In the genomic region with DNA sequence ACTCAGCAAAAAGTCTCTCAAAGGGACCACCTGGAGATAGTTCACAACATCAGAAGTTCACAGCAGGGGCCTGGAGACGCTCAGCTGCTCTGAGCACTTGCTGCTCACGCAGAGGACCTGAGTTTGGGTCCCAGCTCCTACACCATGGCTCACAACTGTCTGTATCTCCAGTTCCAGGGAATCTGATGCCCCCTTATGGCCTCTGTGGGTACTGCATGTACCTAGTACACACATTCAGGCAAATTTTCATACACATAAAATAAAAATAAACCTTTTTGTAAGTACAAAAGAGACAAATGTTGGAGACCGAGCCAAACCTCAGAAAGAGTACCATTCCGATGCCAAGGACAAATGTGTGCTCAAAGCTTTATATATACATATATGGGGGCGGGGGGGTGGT, we compare ENCODE assay signal across 14 mouse cellular contexts. TPM values are rescaled to one million over a fixed set of nuclear protein-coding genes. Genes with fewer than 3 reads are reported as not detected.
A peak's percentile ranks its signal among the peaks of the same experiment; 100 is the strongest.
DNase-seq lines count a peak whose midpoint lies in the region; ATAC-seq and TF ChIP-seq lines count a peak whose summit lies in the region.
"Had no signal": no experiment of that assay in that cellular context is flagged by ENCODE, and none has a peak within 500 bp of the region (broad histone marks: within the 10 kb centered on the region; RNA-seq: fewer than 3 reads in every experiment).

No protein-coding gene starts in this region.

- no peak overlapping the region for H3K27ac ChIP-seq in hindbrain, postnatal 0 days
- H3K27ac ChIP-seq in hindbrain, embryonic 10.5 days = no peak overlapping the region
- no peak overlapping the region for H3K27ac ChIP-seq in lung, postnatal 0 days (ENCODE audit: low read length)
- H3K27ac ChIP-seq in CH12.LX (ENCODE audit: insufficient read depth, low read depth) = no peak overlapping the region
- H3K27ac ChIP-seq: hindbrain, embryonic 15.5 days had no signal

- H3K36me3 ChIP-seq in hindbrain, postnatal 0 days (ENCODE audit: insufficient read depth, low read length) = no peaks in the 10 kb centered on the region
- H3K36me3 ChIP-seq in hindbrain, embryonic 10.5 days = no peaks in the 10 kb centered on the region
- no peaks in the 10 kb centered on the region for H3K36me3 ChIP-seq in lung, postnatal 0 days (ENCODE audit: insufficient read depth, low read length)
- H3K36me3 ChIP-seq in CH12.LX (replicated peaks in 1 of 2; ENCODE audit: control insufficient read depth in 1 of 2, insufficient read depth in 1 of 2, low read length in 1 of 2) = no peaks in the 10 kb centered on the region
- H3K36me3 ChIP-seq: hindbrain, embryonic 15.5 days; lung, embryonic 15.5 days had no signal

- H3K4me2 ChIP-seq in hindbrain, postnatal 0 days (ENCODE audit: low read depth, low read length) = no peak overlapping the region
- no peak overlapping the region for H3K4me2 ChIP-seq in lung, postnatal 0 days (replicated peaks; ENCODE audit: low read depth, low read length)
- no peak overlapping the region for H3K4me2 ChIP-seq in CH12.LX (ENCODE audit: insufficient read depth, low read depth, poor library complexity, severe bottlenecking)
- H3K4me2 ChIP-seq: hindbrain, embryonic 15.5 days; lung, embryonic 15.5 days had no signal

- 93% methylated on average over 5 of the region's 5 CpGs for WGBS in hindbrain, postnatal 0 days
- 95% methylated on average over 5 of the region's 5 CpGs for WGBS in hindbrain, embryonic 10.5 days
- WGBS in lung, postnatal 0 days = 92% methylated on average over 5 of the region's 5 CpGs

- no peak for TF ChIP-seq RAD21 in CH12.LX (IDR thresholded peaks at IDR 0.05; ENCODE audit: low read depth, low read length)

- no peak for ATAC-seq in hindbrain, postnatal 0 days
- ATAC-seq in lung, postnatal 0 days = no peak
- ATAC-seq in monocyte, adult 5-6 weeks (replicated peaks; ENCODE audit: insufficient number of reproducible peaks, low FRiP score, low TSS enrichment, poor library complexity, severe bottlenecking) = no peak

- H3K9ac ChIP-seq in hindbrain, postnatal 0 days (replicated peaks; ENCODE audit: low read length) = no peak overlapping the region
- no peak overlapping the region for H3K9ac ChIP-seq in lung, postnatal 0 days (replicated peaks; ENCODE audit: low read depth)
- no peak overlapping the region for H3K9ac ChIP-seq in CH12.LX (ENCODE audit: insufficient read depth, low read depth)
- H3K9ac ChIP-seq: hindbrain, embryonic 15.5 days; lung, embryonic 15.5 days had no signal

- no peak for TF ChIP-seq POLR2A in CH12.LX (IDR thresholded peaks at IDR 0.05; ENCODE audit: low read depth, low read length)

- H3K27me3 ChIP-seq in hindbrain, postnatal 0 days (ENCODE audit: insufficient read depth, low read length) = no peaks in the 10 kb centered on the region
- H3K27me3 ChIP-seq in hindbrain, embryonic 10.5 days (ENCODE audit: insufficient read depth, poor library complexity, severe bottlenecking) = no peaks in the 10 kb centered on the region
- H3K27me3 ChIP-seq in lung, postnatal 0 days (replicated peaks; ENCODE audit: insufficient read depth, low read length) = no peaks in the 10 kb centered on the region
- H3K27me3 ChIP-seq in CH12.LX (replicated peaks) = no peaks in the 10 kb centered on the region
- H3K27me3 ChIP-seq: hindbrain, embryonic 15.5 days; lung, embryonic 15.5 days had no signal

- in situ Hi-C loops in CH12.LX (cut with MboI; ENCODE audit: low pct_ligation_motif_present, low pct_unique_long_range_greater_than_20kb, low sequenced_read_pairs) = loop anchor here (10.0 kb wide), 1 partner anchor 287 kb away; no protein-coding TSS in a partner anchor

- no peak for TF ChIP-seq EP300 in lung, postnatal 0 days (IDR thresholded peaks at IDR 0.05)
- TF ChIP-seq EP300 in CH12.LX (IDR thresholded peaks at IDR 0.05; ENCODE audit: low read length) = no peak

- dilution Hi-C loops in CH12.LX (cut with MboI; ENCODE audit: extremely low pct_ligation_motif_present, extremely low pct_unique_long_range_greater_than_20kb, low sequenced_read_pairs) = no loop called here

- H3K4me1 ChIP-seq in hindbrain, postnatal 0 days (ENCODE audit: insufficient read depth, low read length) = no peaks in the 10 kb centered on the region
- 0 out of 2 replicates have a peak, but pooled peaks cover 5% of the 10 kb centered on the region for H3K4me1 ChIP-seq in hindbrain, embryonic 10.5 days (replicated peaks)
- H3K4me1 ChIP-seq in lung, postnatal 0 days (ENCODE audit: insufficient read depth, low read depth, low read length) = no peaks in the 10 kb centered on the region
- peaks cover 2 to 9% of the 10 kb centered on the region in 2 experiments; a peak in 2 of 4 replicates for H3K4me1 ChIP-seq in CH12.LX (ENCODE audit: control insufficient read depth in 1 of 2, insufficient read depth in 2 of 2)
- H3K4me1 ChIP-seq: lung, embryonic 15.5 days had no signal

- peak; percentile 38 for TF ChIP-seq CTCF in hindbrain, postnatal 0 days (IDR thresholded peaks at IDR 0.05; ENCODE audit: low read depth)
- TF ChIP-seq CTCF in lung, postnatal 0 days (IDR thresholded peaks at IDR 0.05) = 0 out of 2 replicates have a peak, but pooled peaks have one; percentile 19
- TF ChIP-seq CTCF in CH12.LX (conservative IDR thresholded peaks at IDR 0.05 in 1 of 2, IDR thresholded peaks at IDR 0.05 in 1 of 2; ENCODE audit: low read depth in 2 of 2, low read length in 2 of 2) = peak; percentile 23 to 35; a peak in 2 of 4 replicates

- no peaks in the 10 kb centered on the region for H3K9me3 ChIP-seq in hindbrain, postnatal 0 days (ENCODE audit: low read length)
- H3K9me3 ChIP-seq in hindbrain, embryonic 10.5 days = peaks cover 9% of the 10 kb centered on the region; the same call in 1 of the 2 replicates
- H3K9me3 ChIP-seq in lung, postnatal 0 days (ENCODE audit: low read length) = no peaks in the 10 kb centered on the region
- peaks cover 10% of the 10 kb centered on the region for H3K9me3 ChIP-seq in CH12.LX (replicated peaks; ENCODE audit: low read length)
- H3K9me3 ChIP-seq: hindbrain, embryonic 15.5 days; lung, embryonic 15.5 days had no signal

- no peaks in the 10 kb centered on the region for H3K79me2 ChIP-seq in CH12.LX (replicated peaks; ENCODE audit: control insufficient read depth, extremely low read depth, insufficient read depth, poor library complexity, severe bottlenecking)

- no peak for DNase-seq in hindbrain, postnatal 0 days (ENCODE audit: low spot score)
- no peak for DNase-seq in hindbrain, embryonic 10.5 days (ENCODE audit: low spot score)
- no peak for DNase-seq in lung, postnatal 0 days (ENCODE audit: low spot score)
- no peak for DNase-seq in lung, adult 18-20 months
- DNase-seq in CH12.LX (ENCODE audit: extremely low read depth) = no peak
- peak; percentile 34 for DNase-seq in ZHBTc4 (ENCODE audit: low read depth, low spot score)
- DNase-seq in cerebellum, adult 9-10 months = no peak
- DNase-seq: adrenal gland, postnatal 10 days; heart, adult 18-20 months; left cerebral cortex, postnatal 4 days; right cerebral cortex, postnatal 25 days had no signal

- no peak overlapping the region for H3K4me3 ChIP-seq in hindbrain, postnatal 0 days (ENCODE audit: low read length)
- H3K4me3 ChIP-seq in hindbrain, embryonic 10.5 days = no peak overlapping the region
- no peak overlapping the region for H3K4me3 ChIP-seq in lung, postnatal 0 days (ENCODE audit: low read depth, low read length)
- no peak overlapping the region for H3K4me3 ChIP-seq in CH12.LX (replicated peaks in 1 of 3; ENCODE audit: low read depth in 2 of 3, low read length in 2 of 3, poor library complexity in 1 of 3)
- H3K4me3 ChIP-seq: hindbrain, embryonic 15.5 days; lung, embryonic 15.5 days had no signal

TF ChIP-seq in CH12.LX, 34 proteins besides CTCF, POLR2A, EP300 and RAD21:
- TF ChIP-seq NELFE (IDR thresholded peaks at IDR 0.05; ENCODE audit: low read depth, low read length) (no peak), SIN3A (IDR thresholded peaks at IDR 0.05; ENCODE audit: low read length) (no peak), JUN (IDR thresholded peaks at IDR 0.05; ENCODE audit: insufficient read depth, low read depth, low read length) (no peak), POLR2AphosphoS2 (IDR thresholded peaks at IDR 0.05; ENCODE audit: low read depth, low read length) (no peak), TBP (conservative IDR thresholded peaks at IDR 0.05; ENCODE audit: low read depth, low read length) (no peak), CHD1 (IDR thresholded peaks at IDR 0.05; ENCODE audit: low read depth, low read length) (no peak), HCFC1 (IDR thresholded peaks at IDR 0.05; ENCODE audit: low read depth, low read length) (no peak), ETS1 (conservative IDR thresholded peaks at IDR 0.05; ENCODE audit: low read depth, low read length) (no peak), MAX (IDR thresholded peaks at IDR 0.05; ENCODE audit: low read length) (no peak), USF2 (conservative IDR thresholded peaks at IDR 0.05; ENCODE audit: low read depth, low read length) (no peak), USF1 (IDR thresholded peaks at IDR 0.05; ENCODE audit: low read depth, low read length) (no peak), JUND (conservative IDR thresholded peaks at IDR 0.05; ENCODE audit: low read depth, low read length) (no peak), KAT2A (IDR thresholded peaks at IDR 0.05; ENCODE audit: insufficient replicate concordance, low read length) (no peak), UBTF (IDR thresholded peaks at IDR 0.05; ENCODE audit: low read depth, low read length) (no peak), MAZ (IDR thresholded peaks at IDR 0.05; ENCODE audit: low read depth, low read length) (no peak)

RNA-seq across cellular contexts. Expression of a gene that starts 44.1 kb away (rescaled TPM):
- 22.9 and 24.2 TPM in 2 replicates for total RNA-seq in hindbrain, postnatal 0 days (2014; rRNA removed)
- 15.1 and 15.8 TPM in 2 replicates for polyA plus RNA-seq in hindbrain, postnatal 0 days (2015; fragmentation: Nextera tagmentation; extraction: Ambion mirVana)
- 19.6 and 23.9 TPM in 2 replicates for polyA plus RNA-seq in hindbrain, embryonic 10.5 days (2016; fragmentation: Nextera tagmentation; extraction: Ambion mirVana)
- polyA plus RNA-seq in lung, postnatal 0 days (2015; fragmentation: Nextera tagmentation; extraction: Ambion mirVana) = 71.2 and 75.5 TPM in 2 replicates
- total RNA-seq in CH12.LX (2012; rRNA removed) (38.9 and 51.2 TPM in 2 replicates), CH12.LX (2014; rRNA removed) (42.0 and 43.0 TPM in 2 replicates)
- 38.2 and 43.2 TPM in 2 replicates for polyA plus RNA-seq in CH12.LX (2012; ENCODE audit: insufficient read length, low read depth)
- 51.5 to 79.9 TPM (median 76.7 TPM) in 3 replicates for total RNA-seq in monocyte, adult 5-6 weeks (2017)
